Mouse (Mus musculus) stomach, embryonic 16.5 days (tissue): Measurements from ENCODE around the gene Susd1. TPM values are rescaled to one million over a fixed set of nuclear protein-coding genes. Genes with fewer than 3 reads are reported as not detected.
"Not testable (repeated sequence)": the region's sequence is repeated elsewhere in the genome, so short reads cannot be mapped to it uniquely, and the experiment has no call there.

Experiments
- ATAC-seq: fragments of 200-750 bp; cut with Nextera tagmentation; 2 replicates; pipeline ENCODE4 v1.8.0; 2017; ENCODE audit warnings: moderate number of reproducible peaks, moderate TSS enrichment; ENCODE audit not compliant: insufficient read depth, low FRiP score
- H3K27ac ChIP-seq: fragments of 300-500 bp; sonication (generic); 2 replicates; pipeline ENCODE4 v1.5.1; 2014; ENCODE audit warnings: low read length
- H3K27me3 ChIP-seq: fragments of 300-500 bp; sonication (generic); 2 replicates; pipeline ENCODE4 v1.6.1; 2014; ENCODE audit warnings: low read length, control low read depth, mixed read lengths; ENCODE audit not compliant: control insufficient read depth, insufficient read depth
- H3K36me3 ChIP-seq: fragments of 300-500 bp; sonication (generic); 2 replicates; pipeline ENCODE4 v1.6.1; 2014; ENCODE audit warnings: low read length; ENCODE audit not compliant: control insufficient read depth, insufficient read depth
- H3K4me1 ChIP-seq: fragments of 300-500 bp; sonication (generic); 2 replicates; pipeline ENCODE4 v1.6.1; 2014; ENCODE audit warnings: low read length, control low read depth, mixed read lengths; ENCODE audit not compliant: control insufficient read depth, insufficient read depth
- H3K4me2 ChIP-seq: fragments of 300-500 bp; sonication (generic); 2 replicates; pipeline ENCODE4 v1.6.1; 2014; ENCODE audit warnings: low read depth, low read length, mixed read lengths
- H3K4me3 ChIP-seq: fragments of 300-500 bp; sonication (generic); replicated peaks from 2 replicates; pipeline ENCODE4 v1.5.1; 2014; ENCODE audit warnings: mild to moderate bottlenecking, low read length
- H3K9ac ChIP-seq: fragments of 300-500 bp; sonication (generic); 2 replicates; pipeline ENCODE4 v1.6.1; 2014; ENCODE audit warnings: low read length
- H3K9me3 ChIP-seq: fragments of 300-500 bp; sonication (generic); replicated peaks from 2 replicates; pipeline ENCODE4 v1.6.1; 2016; ENCODE audit warnings: low read length, control low read depth; ENCODE audit not compliant: control insufficient read depth
- WGBS: fragments of 180-500 bp; shearing (Covaris S2); extraction: QIAGEN DNeasy Blood & Tissue Kit; methylation state at CpG from one replicate; pipeline ENCODE4 v1.1.7; 2014; 5-methylcytosine and 5-hydroxymethylcytosine counted together
- polyA plus RNA-seq: library from polyadenylated mRNA; unstranded; fragments of >200 nt; fragmentation: Nextera tagmentation; extraction: Ambion mirVana; gene quantifications from 2 replicates; pipeline ENCODE4 v1.2.1, GENCODE M21; 2015

Susd1 gene
- polyA plus RNA-seq, 1 experiment from 2014 or later: 11.8 TPM

GRCm38 (mm10) chr4:59286351-59286750 is 152.1 kb downstream of the Susd1 start:
- H3K36me3 ChIP-seq, H3K4me1 ChIP-seq, H3K27me3 ChIP-seq, H3K4me2 ChIP-seq, H3K9ac ChIP-seq, H3K9me3 ChIP-seq, ATAC-seq, H3K27ac ChIP-seq, H3K4me3 ChIP-seq: not testable (repeated sequence)
- 57% methylated on average over 6 of the region's 6 CpGs for WGBS

GRCm38 (mm10) chr4:59282699-59283487 is 155.5 kb downstream of the Susd1 start:
- ATAC-seq: no peak
- Histone ChIP-seq H3K9me3 (no peaks in the 10 kb centered on the region), H3K27ac (no peak overlapping the region), H3K4me1 (no peaks in the 10 kb centered on the region), H3K27me3 (no peaks in the 10 kb centered on the region), H3K36me3 (no peaks in the 10 kb centered on the region), H3K4me2 (no peak overlapping the region), H3K4me3 (no peak overlapping the region), H3K9ac (no peak overlapping the region)
- 47% methylated on average over 8 of the region's 8 CpGs for WGBS

GRCm38 (mm10) chr4:59282137-59282536 is 156.3 kb downstream of the Susd1 start:
- H3K36me3 ChIP-seq: no peaks in the 10 kb centered on the region
- H3K9me3 ChIP-seq: no peaks in the 10 kb centered on the region
- H3K27ac ChIP-seq: no peak overlapping the region
- WGBS: 43% methylated on average over 7 of the region's 7 CpGs
- H3K27me3 ChIP-seq: no peaks in the 10 kb centered on the region
- no peak overlapping the region for H3K9ac ChIP-seq
- no peak for ATAC-seq
- no peak overlapping the region for H3K4me3 ChIP-seq
- no peak overlapping the region for H3K4me2 ChIP-seq
- no peaks in the 10 kb centered on the region for H3K4me1 ChIP-seq

- 51% methylated on average over 5 of the region's 5 CpGs for WGBS
- H3K9me3 ChIP-seq: no peaks in the 10 kb centered on the region
- no peak overlapping the region for H3K4me2 ChIP-seq
- no peak for ATAC-seq
- no peak overlapping the region for H3K27ac ChIP-seq
- no peaks in the 10 kb centered on the region for H3K36me3 ChIP-seq
- H3K9ac ChIP-seq: no peak overlapping the region
- no peak overlapping the region for H3K4me3 ChIP-seq
- H3K27me3 ChIP-seq: no peaks in the 10 kb centered on the region
- no peaks in the 10 kb centered on the region for H3K4me1 ChIP-seq
These were observed 157.6 kb downstream of the Susd1 start for GRCm38 (mm10) chr4:59280876-59281275.

- H3K27ac ChIP-seq: no peak overlapping the region
- H3K27me3 ChIP-seq: no peaks in the 10 kb centered on the region
- no peaks in the 10 kb centered on the region for H3K9me3 ChIP-seq
- no peak overlapping the region for H3K4me2 ChIP-seq
- no peaks in the 10 kb centered on the region for H3K4me1 ChIP-seq
- ATAC-seq: no peak
- H3K36me3 ChIP-seq: no peaks in the 10 kb centered on the region
- H3K9ac ChIP-seq: no peak overlapping the region
- WGBS: 79% methylated on average over 5 of the region's 5 CpGs
- H3K4me3 ChIP-seq: no peak overlapping the region
These were observed 159.3 kb downstream of the Susd1 start for GRCm38 (mm10) chr4:59279111-59279510.

- H3K9ac ChIP-seq: no peak overlapping the region
- no peak overlapping the region for H3K4me3 ChIP-seq
- 86% methylated on average over 7 of the region's 7 CpGs for WGBS
- H3K9me3 ChIP-seq: no peaks in the 10 kb centered on the region
- no peak overlapping the region for H3K4me2 ChIP-seq
- ATAC-seq: no peak
- no peaks in the 10 kb centered on the region for H3K36me3 ChIP-seq
- H3K27me3 ChIP-seq: no peaks in the 10 kb centered on the region
- H3K27ac ChIP-seq: no peak overlapping the region
- no peaks in the 10 kb centered on the region for H3K4me1 ChIP-seq
These were observed 160.0 kb downstream of the Susd1 start for GRCm38 (mm10) chr4:59278410-59278809.

- Histone ChIP-seq H3K9me3 (no peaks in the 10 kb centered on the region), H3K4me2 (no peak overlapping the region), H3K27ac (no peak overlapping the region), H3K4me1 (no peaks in the 10 kb centered on the region), H3K4me3 (no peak overlapping the region), H3K9ac (no peak overlapping the region), H3K27me3 (no peaks in the 10 kb centered on the region), H3K36me3 (no peaks in the 10 kb centered on the region)
- ATAC-seq: no peak
- 86% methylated on average over 9 of the region's 9 CpGs for WGBS
These were observed 160.5 kb downstream of the Susd1 start for GRCm38 (mm10) chr4:59277958-59278357.

GRCm38 (mm10) chr4:59275956-59276355 is 162.5 kb downstream of the Susd1 start:
- Histone ChIP-seq H3K4me2 (no peak overlapping the region), H3K4me1 (no peaks in the 10 kb centered on the region), H3K9me3 (no peaks in the 10 kb centered on the region), H3K4me3 (no peak overlapping the region), H3K36me3 (no peaks in the 10 kb centered on the region), H3K27ac (no peak overlapping the region), H3K27me3 (no peaks in the 10 kb centered on the region), H3K9ac (no peak overlapping the region)
- WGBS: 66% methylated on average over 2 of the region's 2 CpGs
- no peak for ATAC-seq

GRCm38 (mm10) chr4:59275494-59275893 is 162.9 kb downstream of the Susd1 start:
- H3K36me3 ChIP-seq: no peaks in the 10 kb centered on the region
- no peak for ATAC-seq
- no peaks in the 10 kb centered on the region for H3K9me3 ChIP-seq
- no peak overlapping the region for H3K4me3 ChIP-seq
- H3K27me3 ChIP-seq: no peaks in the 10 kb centered on the region
- H3K27ac ChIP-seq: no peak overlapping the region
- H3K4me1 ChIP-seq: no peaks in the 10 kb centered on the region
- 78% methylated on average over 3 of the region's 3 CpGs for WGBS
- H3K4me2 ChIP-seq: no peak overlapping the region
- H3K9ac ChIP-seq: no peak overlapping the region
